Mouse (Mus musculus): ENCODE results near the gene Mgat3. TPM values are rescaled to one million over a fixed set of nuclear protein-coding genes. Genes with fewer than 3 reads are reported as not detected.

The Mgat3 gene
- polyA plus RNA-seq, 1 experiment from 2014 or later = 5.5 TPM

DNA sequence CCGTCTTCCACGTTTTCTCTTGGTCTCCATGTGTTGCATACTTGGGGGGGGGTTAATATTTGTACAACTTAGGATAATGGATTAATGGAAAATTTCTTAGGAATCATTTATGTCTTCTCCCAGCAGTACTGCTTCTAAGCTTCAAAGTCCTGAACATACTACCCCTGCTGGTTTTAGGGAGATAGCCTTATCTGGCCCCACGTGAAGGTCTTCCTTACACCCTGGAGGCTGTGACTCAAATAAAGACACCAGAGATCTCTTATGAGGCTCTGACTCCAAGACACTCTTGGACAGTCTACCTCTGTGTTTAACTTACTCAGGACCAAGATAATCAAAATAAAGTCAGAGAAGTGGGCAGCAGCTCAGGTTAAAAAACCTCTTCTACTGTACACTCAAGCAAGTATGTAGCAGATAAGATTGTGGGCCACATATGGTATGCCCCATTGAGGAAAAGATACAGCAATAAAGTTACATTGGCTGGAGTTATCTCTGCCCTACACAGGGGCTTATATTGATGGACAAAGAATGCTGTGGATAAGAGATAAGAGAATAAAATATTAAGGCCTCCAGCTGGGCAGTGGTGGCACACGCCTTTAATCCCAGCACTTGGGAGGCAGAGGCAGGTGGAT is 8.7 kb downstream of the Mgat3 start:
- Histone ChIP-seq H3K27me3 (no peaks in the 10 kb centered on the region), H3K9ac (no peak overlapping the region), H3K27ac (replicated peaks) (no peak overlapping the region), H3K9me3 (replicated peaks) (no peaks in the 10 kb centered on the region), H3K4me2 (replicated peaks) (no peak overlapping the region), H3K4me1 (0 out of 2 replicates have a peak, but pooled peaks cover 4% of the 10 kb centered on the region), H3K36me3 (peaks cover 3% of the 10 kb centered on the region; the same call in 1 of the 2 replicates), H3K4me3 (replicated peaks) (no peak overlapping the region)
- 96% methylated on average over 4 of the region's 4 CpGs for WGBS
- ATAC-seq (ENCODE audit: insufficient number of reproducible peaks, low FRiP score, low TSS enrichment, low read depth) = no peak

DNA sequence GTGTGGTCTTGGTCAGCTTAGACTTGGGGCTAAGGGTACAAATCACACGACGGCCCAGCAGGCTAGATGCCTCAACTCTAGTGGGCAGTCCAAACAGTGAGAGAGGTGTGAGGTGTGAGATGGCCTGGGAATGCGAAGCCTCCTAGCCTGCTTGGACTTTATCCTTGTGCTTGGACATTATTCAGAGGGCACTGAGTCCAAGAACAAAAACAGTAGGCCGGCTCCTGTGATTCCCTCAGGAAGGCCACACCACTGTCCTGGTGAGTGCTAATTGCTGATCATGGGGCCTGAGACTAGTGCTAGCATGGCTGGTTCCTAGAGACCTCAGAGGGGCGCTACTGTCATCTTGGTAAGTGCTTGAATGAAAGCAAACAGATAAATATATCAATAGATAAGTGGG is 15.4 kb downstream of the Mgat3 start:
- Histone ChIP-seq H3K27me3 (no peaks in the 10 kb centered on the region), H3K4me3 (replicated peaks) (no peak overlapping the region), H3K27ac (replicated peaks) (no peak overlapping the region), H3K4me1 (0 out of 2 replicates have a peak, but pooled peaks cover 1% of the 10 kb centered on the region), H3K9me3 (replicated peaks) (no peaks in the 10 kb centered on the region), H3K36me3 (no peaks in the 10 kb centered on the region), H3K9ac (no peak overlapping the region), H3K4me2 (replicated peaks) (no peak overlapping the region)
- 83% methylated on average over 5 of the region's 5 CpGs for WGBS
- no peak for ATAC-seq (ENCODE audit: insufficient number of reproducible peaks, low FRiP score, low TSS enrichment, low read depth)

DNA sequence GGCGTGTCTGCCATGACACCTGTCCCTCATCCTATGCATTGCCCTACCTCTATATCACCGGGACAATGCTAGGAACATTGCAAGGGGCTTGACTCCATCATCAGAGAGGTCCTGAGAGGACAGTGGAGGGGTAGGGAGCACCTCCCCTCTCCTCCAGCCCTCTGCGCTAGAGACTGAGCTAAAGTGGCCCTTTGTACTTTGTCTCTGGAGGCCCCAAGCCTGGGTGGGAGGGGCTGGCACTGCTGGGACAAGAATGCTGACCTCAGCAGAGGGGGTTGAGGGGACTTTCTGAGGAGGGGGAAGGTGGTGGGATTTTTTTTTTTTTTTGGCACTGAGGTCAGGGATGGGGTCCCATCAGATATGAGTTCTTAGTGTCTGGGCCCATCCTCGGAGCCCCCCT is 16.6 kb downstream of the Mgat3 start:
- Histone ChIP-seq H3K4me3 (replicated peaks) (no peak overlapping the region), H3K27me3 (no peaks in the 10 kb centered on the region), H3K4me1 (0 out of 2 replicates have a peak, but pooled peaks cover 4% of the 10 kb centered on the region), H3K4me2 (replicated peaks) (no peak overlapping the region), H3K9ac (no peak overlapping the region), H3K36me3 (no peaks in the 10 kb centered on the region), H3K9me3 (replicated peaks) (no peaks in the 10 kb centered on the region), H3K27ac (replicated peaks) (no peak overlapping the region)
- ATAC-seq (ENCODE audit: insufficient number of reproducible peaks, low FRiP score, low TSS enrichment, low read depth) = 0 out of 2 replicates have a peak, but pooled peaks have one; percentile 20
- 80% methylated on average over 4 of the region's 4 CpGs for WGBS

DNA sequence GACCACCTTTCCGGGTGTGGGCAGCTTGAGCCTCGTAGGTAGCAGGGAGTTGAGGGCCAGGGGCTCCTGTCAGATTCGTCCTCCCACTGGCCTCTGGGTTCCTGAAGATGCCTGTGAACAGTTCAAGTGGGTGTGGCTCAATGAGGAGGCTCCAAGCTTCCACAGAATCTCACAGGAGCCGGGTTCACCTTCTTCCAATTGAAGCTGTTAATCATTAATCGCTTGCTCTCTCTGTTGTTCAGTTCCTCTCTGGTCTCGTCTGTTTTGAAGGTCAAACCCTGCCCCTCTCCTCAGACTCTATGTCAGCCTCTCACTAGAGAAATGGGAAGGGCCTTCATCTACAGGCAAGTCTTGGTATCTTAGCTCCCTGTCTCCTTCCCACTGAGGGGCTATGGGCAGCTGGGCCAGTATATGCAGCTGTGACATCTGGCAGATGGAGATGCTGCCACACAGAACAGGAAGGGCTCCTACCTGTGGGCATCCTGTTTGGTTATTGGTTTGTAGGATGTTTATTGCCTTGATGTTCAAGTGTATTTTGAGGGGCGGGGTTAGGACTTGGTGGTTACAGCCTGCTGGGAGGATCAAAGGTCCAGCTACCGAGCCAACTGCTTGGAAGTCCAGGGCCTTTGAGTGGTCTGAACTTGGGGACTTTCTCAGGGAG is 18.2 kb downstream of the Mgat3 start:
- H3K27ac ChIP-seq (replicated peaks) = no peak overlapping the region
- no peak for ATAC-seq (ENCODE audit: insufficient number of reproducible peaks, low FRiP score, low TSS enrichment, low read depth)
- H3K4me3 ChIP-seq (replicated peaks) = no peak overlapping the region
- H3K36me3 ChIP-seq = no peaks in the 10 kb centered on the region
- H3K9ac ChIP-seq = no peak overlapping the region
- no peaks in the 10 kb centered on the region for H3K9me3 ChIP-seq (replicated peaks)
- 0 out of 2 replicates have a peak, but pooled peaks cover 4% of the 10 kb centered on the region for H3K4me1 ChIP-seq
- 76% methylated on average over 8 of the region's 8 CpGs for WGBS
- no peaks in the 10 kb centered on the region for H3K27me3 ChIP-seq
- no peak overlapping the region for H3K4me2 ChIP-seq (replicated peaks)

DNA sequence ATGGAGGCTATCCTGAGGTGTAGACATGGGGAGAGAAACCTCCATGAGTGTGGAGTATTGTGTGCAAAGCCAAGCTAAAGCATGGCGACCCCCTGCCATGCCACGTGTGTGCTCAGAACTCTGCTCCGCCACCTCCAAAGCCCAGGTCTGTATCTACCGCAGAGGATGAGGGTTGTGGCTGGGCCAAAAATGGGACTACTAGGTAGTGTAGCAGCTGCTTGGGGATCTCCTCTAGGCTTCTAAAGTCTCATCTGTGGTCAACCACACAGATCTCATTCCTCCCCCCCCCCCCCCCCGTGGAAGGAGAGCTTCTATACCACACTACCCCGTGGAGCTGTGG is 18.7 kb downstream of the Mgat3 start:
- no peak overlapping the region for H3K9ac ChIP-seq
- no peak overlapping the region for H3K4me3 ChIP-seq (replicated peaks)
- no peaks in the 10 kb centered on the region for H3K9me3 ChIP-seq (replicated peaks)
- ATAC-seq (ENCODE audit: insufficient number of reproducible peaks, low FRiP score, low TSS enrichment, low read depth) = no peak
- H3K36me3 ChIP-seq = no peaks in the 10 kb centered on the region
- no peak overlapping the region for H3K4me2 ChIP-seq (replicated peaks)
- H3K27me3 ChIP-seq = no peaks in the 10 kb centered on the region
- 84% methylated on average over 6 of the region's 6 CpGs for WGBS
- no peak overlapping the region for H3K27ac ChIP-seq (replicated peaks)
- 0 out of 2 replicates have a peak, but pooled peaks cover 4% of the 10 kb centered on the region for H3K4me1 ChIP-seq

DNA sequence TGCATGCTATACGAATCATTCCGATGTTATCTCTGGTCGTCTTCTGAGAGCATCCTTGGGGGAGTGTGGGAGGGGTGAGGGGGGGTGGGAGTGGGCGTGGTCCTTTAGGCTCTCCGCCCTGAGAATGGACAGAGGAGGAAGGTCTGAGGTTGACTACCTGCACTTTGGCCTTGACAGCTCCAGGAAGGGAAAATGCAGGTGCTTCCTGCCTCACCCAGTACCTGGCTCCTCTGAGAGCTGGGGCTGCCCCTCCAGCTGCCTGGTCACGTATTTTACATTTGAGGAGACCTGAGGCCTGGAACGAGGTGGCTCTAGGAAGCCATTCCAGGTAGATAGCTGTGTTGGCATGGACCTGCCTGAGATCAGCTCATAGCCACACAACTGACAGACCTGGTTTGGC is 19.3 kb downstream of the Mgat3 start:
- ATAC-seq (ENCODE audit: insufficient number of reproducible peaks, low FRiP score, low TSS enrichment, low read depth) = no peak
- 81% methylated on average over 7 of the region's 7 CpGs for WGBS
- no peaks in the 10 kb centered on the region for H3K9me3 ChIP-seq (replicated peaks)

DNA sequence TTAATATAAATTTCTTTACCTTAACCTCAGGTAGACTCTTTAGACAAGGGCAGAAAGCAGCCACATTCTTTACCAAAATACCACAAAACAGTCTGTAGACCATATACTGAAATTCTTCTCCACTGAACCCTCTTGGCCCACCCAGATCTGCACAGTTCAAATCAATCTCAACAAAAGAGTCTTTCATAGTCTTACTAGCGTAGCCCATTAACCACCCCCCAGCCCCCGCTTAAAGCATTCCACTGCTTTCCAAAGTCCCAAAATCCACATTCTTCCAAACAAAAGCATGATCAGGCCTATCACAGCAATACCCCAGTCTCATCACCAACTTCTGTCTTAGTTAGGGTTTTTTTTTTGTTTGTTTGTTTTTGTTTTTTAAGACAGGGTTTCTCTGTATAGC is 26.0 kb downstream of the Mgat3 start:
- Histone ChIP-seq H3K4me1 (peaks cover 5% of the 10 kb centered on the region; the same call in 1 of the 2 replicates), H3K9ac (no peak overlapping the region), H3K27me3 (no peaks in the 10 kb centered on the region), H3K9me3 (replicated peaks) (no peaks in the 10 kb centered on the region), H3K4me3 (replicated peaks) (no peak overlapping the region), H3K27ac (replicated peaks) (no peak overlapping the region), H3K36me3 (no peaks in the 10 kb centered on the region), H3K4me2 (replicated peaks) (no peak overlapping the region)
- WGBS = 84% methylated on average over 2 of the region's 2 CpGs
- ATAC-seq (ENCODE audit: insufficient number of reproducible peaks, low FRiP score, low TSS enrichment, low read depth) = no peak

More for the DNA sequence above, 19.3 kb downstream of the Mgat3 start:
- Histone ChIP-seq H3K36me3 (no peaks in the 10 kb centered on the region), H3K4me1 (0 out of 2 replicates have a peak, but pooled peaks cover 4% of the 10 kb centered on the region), H3K4me3 (replicated peaks) (no peak overlapping the region), H3K27me3 (no peaks in the 10 kb centered on the region), H3K27ac (replicated peaks) (no peak overlapping the region), H3K4me2 (replicated peaks) (no peak overlapping the region), H3K9ac (no peak overlapping the region)

DNA sequence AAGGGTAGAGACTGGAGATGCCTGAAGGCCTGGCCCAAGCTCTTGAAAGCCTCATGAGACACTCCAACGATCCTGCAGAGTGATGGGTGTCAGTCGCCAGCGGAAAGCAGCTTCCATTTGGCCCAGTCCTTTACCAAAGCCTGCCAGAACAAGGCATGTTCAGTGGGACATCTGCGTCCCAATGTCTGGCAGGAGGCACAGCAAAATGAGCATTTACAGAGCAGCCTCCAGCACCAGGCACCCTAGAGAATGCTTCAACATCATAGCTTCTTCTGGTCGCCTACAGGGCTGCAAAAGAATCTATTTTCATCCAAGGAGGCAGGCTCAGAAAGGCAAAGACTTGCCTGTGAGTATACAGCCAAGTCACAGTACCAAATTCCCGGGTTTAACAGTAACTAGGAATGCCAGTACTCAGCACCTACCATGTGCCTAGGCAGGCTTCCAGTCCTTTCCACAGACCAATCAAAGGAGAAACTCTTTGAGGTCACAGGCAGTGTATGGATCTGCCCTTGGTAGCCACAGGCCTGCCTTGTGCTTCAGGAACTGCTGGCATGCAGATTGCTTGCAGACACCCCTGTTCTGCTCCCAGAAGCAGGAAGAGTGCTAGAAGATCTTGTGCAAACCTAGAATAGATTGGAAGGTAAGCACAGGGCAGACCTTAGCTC is 28.7 kb downstream of the Mgat3 start:
- H3K4me2 ChIP-seq (replicated peaks) = no peak overlapping the region
- WGBS = 69% methylated on average over 6 of the region's 6 CpGs
- no peak overlapping the region for H3K9ac ChIP-seq
- no peak for ATAC-seq (ENCODE audit: insufficient number of reproducible peaks, low FRiP score, low TSS enrichment, low read depth)
- H3K36me3 ChIP-seq = no peaks in the 10 kb centered on the region
- no peaks in the 10 kb centered on the region for H3K9me3 ChIP-seq (replicated peaks)
- H3K4me1 ChIP-seq = peaks cover 5% of the 10 kb centered on the region; the same call in 1 of the 2 replicates
- H3K27me3 ChIP-seq = no peaks in the 10 kb centered on the region
- H3K27ac ChIP-seq (replicated peaks) = no peak overlapping the region
- H3K4me3 ChIP-seq (replicated peaks) = no peak overlapping the region

DNA sequence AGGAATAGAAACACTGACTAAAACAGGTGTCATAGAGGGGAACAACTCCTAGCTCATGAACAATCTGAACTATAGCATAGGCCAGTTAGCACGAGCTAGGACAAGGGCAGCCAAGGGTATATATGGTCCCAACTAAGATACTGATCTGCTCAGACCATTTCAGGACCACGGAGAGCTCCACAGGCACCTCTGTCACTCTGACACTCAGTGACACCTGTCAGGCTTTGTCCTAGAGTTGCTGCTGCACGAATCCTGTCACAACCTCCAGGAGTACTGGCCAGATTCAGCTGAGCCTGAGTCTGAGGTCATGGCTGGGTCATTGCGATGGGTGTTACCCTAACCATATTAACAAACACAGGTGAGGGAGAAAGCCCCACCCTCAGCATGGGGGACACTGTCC is 29.9 kb downstream of the Mgat3 start:
- no peak overlapping the region for H3K9ac ChIP-seq
- H3K27me3 ChIP-seq = no peaks in the 10 kb centered on the region
- peaks cover 5% of the 10 kb centered on the region; the same call in 1 of the 2 replicates for H3K4me1 ChIP-seq
- H3K36me3 ChIP-seq = no peaks in the 10 kb centered on the region
- no peak overlapping the region for H3K27ac ChIP-seq (replicated peaks)
- H3K4me3 ChIP-seq (replicated peaks) = no peak overlapping the region
- ATAC-seq (ENCODE audit: insufficient number of reproducible peaks, low FRiP score, low TSS enrichment, low read depth) = no peak
- H3K4me2 ChIP-seq (replicated peaks) = no peak overlapping the region
- WGBS = 36% methylated on average over 4 of the region's 4 CpGs
- no peaks in the 10 kb centered on the region for H3K9me3 ChIP-seq (replicated peaks)

DNA sequence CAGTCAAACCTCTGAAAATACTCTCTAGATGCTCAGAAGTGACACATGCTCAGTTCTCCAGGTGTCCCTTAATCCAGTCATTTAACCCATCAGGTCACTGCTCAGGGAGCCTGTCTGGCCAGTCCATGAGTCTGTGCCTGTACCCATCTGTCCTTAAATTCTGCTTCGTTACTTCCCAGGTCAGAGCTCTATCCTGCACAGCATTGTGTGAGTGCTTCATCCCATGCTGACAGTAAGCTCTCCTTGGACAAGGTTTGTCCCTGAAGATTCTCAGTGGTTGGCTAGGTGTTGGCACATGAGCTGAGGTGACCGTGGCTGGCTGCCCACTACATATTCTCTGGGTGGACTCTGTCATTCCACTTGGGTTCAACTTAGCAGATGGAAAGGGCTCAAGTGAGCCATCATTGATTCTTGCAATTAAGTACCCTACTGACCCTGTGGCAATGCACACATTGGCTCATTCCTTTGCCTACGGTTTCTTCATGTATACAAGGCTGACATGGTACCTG is 32.6 kb downstream of the Mgat3 start:
- no peak overlapping the region for H3K27ac ChIP-seq (replicated peaks)
- peaks cover 5% of the 10 kb centered on the region; the same call in 1 of the 2 replicates for H3K4me1 ChIP-seq
- H3K4me3 ChIP-seq (replicated peaks) = no peak overlapping the region
- no peaks in the 10 kb centered on the region for H3K27me3 ChIP-seq
- no peak overlapping the region for H3K4me2 ChIP-seq (replicated peaks)
- ATAC-seq (ENCODE audit: insufficient number of reproducible peaks, low FRiP score, low TSS enrichment, low read depth) = no peak
- no peaks in the 10 kb centered on the region for H3K9me3 ChIP-seq (replicated peaks)
- no peaks in the 10 kb centered on the region for H3K36me3 ChIP-seq
- no peak overlapping the region for H3K9ac ChIP-seq
- 88% methylated on average over 3 of the region's 3 CpGs for WGBS

DNA sequence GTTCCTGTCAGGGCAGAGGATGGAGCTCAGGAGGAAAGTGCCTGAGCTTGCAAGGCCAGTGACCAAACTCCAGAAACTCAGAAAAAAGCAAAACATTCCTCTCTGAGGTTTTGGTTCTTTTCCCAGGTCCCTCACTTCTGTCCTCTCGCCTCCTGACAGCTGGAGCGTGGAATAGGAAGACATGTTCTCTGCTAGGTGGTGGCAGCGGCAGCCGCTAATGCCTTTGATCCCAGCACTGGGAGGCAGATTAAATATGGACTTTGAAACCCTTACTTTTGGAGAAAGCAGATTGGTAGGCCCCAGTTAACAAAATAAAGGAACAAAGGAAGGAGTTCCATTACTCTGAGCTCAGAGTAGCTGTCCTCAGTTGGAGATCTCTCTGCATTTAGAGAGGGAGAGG is 34.9 kb downstream of the Mgat3 start:
- 0 out of 2 replicates have a peak overlapping the region, but pooled peaks have one; percentile 6 for H3K27ac ChIP-seq (replicated peaks)
- H3K36me3 ChIP-seq = peaks cover 12% of the 10 kb centered on the region
- no peaks in the 10 kb centered on the region for H3K9me3 ChIP-seq (replicated peaks)
- H3K4me2 ChIP-seq (replicated peaks) = no peak overlapping the region
- WGBS = 36% methylated on average over 4 of the region's 4 CpGs
- H3K4me3 ChIP-seq (replicated peaks) = no peak overlapping the region
- ATAC-seq (ENCODE audit: insufficient number of reproducible peaks, low FRiP score, low TSS enrichment, low read depth) = no peak
- H3K27me3 ChIP-seq = no peaks in the 10 kb centered on the region
- no peak overlapping the region for H3K9ac ChIP-seq
- H3K4me1 ChIP-seq = no peaks in the 10 kb centered on the region; the same call in 1 of the 2 replicates
